Mouse (Mus musculus): ENCODE results near the gene Tmod1. TPM values are rescaled to one million over a fixed set of nuclear protein-coding genes. Genes with fewer than 3 reads are reported as not detected.

The Tmod1 gene
- total RNA-seq, 1 experiment, result 0.54 TPM

DNA sequence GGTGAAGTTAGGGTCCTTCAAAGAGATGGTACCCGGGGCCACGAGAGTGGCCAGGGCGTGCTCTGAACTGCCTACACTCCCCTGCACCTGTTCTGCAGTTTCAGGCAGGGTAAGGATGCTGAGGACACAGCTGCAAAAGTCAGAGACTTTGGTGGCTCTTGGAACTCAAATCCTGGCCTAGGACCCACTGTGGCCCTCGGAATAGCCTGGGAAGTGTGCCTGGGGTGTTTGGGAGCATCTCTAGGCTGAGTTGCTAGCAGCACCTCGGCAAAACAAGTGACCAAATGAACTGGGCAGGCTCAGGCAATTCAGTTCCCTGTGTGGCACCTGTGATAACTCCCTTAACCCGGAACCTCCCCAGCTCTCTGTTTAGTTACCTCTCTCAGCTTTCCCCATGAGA, 1.2 kb downstream of the Tmod1 start:
- TF ChIP-seq MAFK (IDR thresholded peaks at IDR 0.05; ENCODE audit: insufficient read depth, low read depth, low read length) (no peak), HCFC1 (IDR thresholded peaks at IDR 0.05; ENCODE audit: borderline replicate concordance, insufficient read depth, low read length) (no peak), CHD2 (IDR thresholded peaks at IDR 0.05; ENCODE audit: low read depth, low read length) (no peak), ZNF384 (IDR thresholded peaks at IDR 0.05; ENCODE audit: low read depth, low read length) (no peak), ZC3H11A (IDR thresholded peaks at IDR 0.05; ENCODE audit: borderline replicate concordance, low read depth, low read length) (no peak)
- in situ Hi-C loops (cut with MboI; ENCODE audit: low sequenced_read_pairs in 2 of 2, unreplicated experiment in 2 of 2), result no loop called here
- H3K9me3 ChIP-seq (ENCODE audit: control insufficient read depth, insufficient read depth, low read depth, low read length), result no peaks in the 10 kb centered on the region
- H3K27ac ChIP-seq (ENCODE audit: insufficient read depth, low read depth, low read length, poor library complexity, severe bottlenecking), result no peak overlapping the region
- no peaks in the 10 kb centered on the region for H3K4me1 ChIP-seq (ENCODE audit: control insufficient read depth in 2 of 2, insufficient read depth in 2 of 2, low read length in 2 of 2, poor library complexity in 1 of 2)
- no peaks in the 10 kb centered on the region for H3K36me3 ChIP-seq (ENCODE audit: control insufficient read depth, insufficient read depth, low read length, poor library complexity, severe bottlenecking)
- no peak for DNase-seq (ENCODE audit: low read depth, low spot score)
- H3K9ac ChIP-seq (ENCODE audit: insufficient read depth, low read depth, low read length, poor library complexity, severe bottlenecking), result no peak overlapping the region
- H3K4me3 ChIP-seq (ENCODE audit: insufficient read depth in 1 of 2, low read depth in 1 of 2, low read length in 2 of 2, poor library complexity in 1 of 2, severe bottlenecking in 1 of 2), result peak overlapping the region; percentile 69 to 71; a peak in 1 of 4 replicates

DNA sequence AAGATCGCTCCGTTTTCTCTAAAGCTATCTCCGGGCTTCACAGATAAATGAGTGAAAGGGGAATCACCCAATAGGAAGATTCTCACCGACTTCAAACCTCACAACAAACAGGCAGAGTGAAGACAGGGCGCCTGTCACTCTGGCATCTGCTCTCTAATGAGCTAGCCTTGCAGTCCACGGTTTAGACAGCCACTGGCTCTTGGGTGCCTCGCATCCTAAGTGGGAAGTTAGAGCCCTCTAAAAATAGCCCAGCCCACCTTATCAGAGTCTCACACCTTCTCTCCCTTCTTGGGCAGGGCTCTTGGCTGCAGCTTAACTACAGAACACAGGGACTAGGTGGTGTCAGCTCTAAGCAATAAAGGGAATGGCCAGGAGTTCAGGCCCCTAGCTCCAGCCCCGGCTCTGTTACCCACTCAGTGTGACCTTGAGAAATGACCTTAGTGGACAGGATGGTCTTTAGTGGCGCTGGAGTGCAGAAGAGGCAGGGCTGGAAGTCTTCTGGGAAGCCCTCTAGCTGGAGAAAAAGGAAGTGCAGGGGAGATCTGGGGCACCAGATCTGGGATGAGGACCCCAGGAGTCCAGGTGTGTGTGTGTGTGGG, 2.0 kb downstream of the Tmod1 start:
- Histone ChIP-seq H3K27ac (ENCODE audit: insufficient read depth, low read depth, low read length, poor library complexity, severe bottlenecking) (no peak overlapping the region), H3K4me3 (ENCODE audit: insufficient read depth in 1 of 2, low read depth in 1 of 2, low read length in 2 of 2, poor library complexity in 1 of 2, severe bottlenecking in 1 of 2) (no peak overlapping the region), H3K36me3 (ENCODE audit: control insufficient read depth, insufficient read depth, low read length, poor library complexity, severe bottlenecking) (no peaks in the 10 kb centered on the region), H3K4me1 (ENCODE audit: control insufficient read depth in 2 of 2, insufficient read depth in 2 of 2, low read length in 2 of 2, poor library complexity in 1 of 2) (no peaks in the 10 kb centered on the region), H3K9ac (ENCODE audit: insufficient read depth, low read depth, low read length, poor library complexity, severe bottlenecking) (no peak overlapping the region), H3K9me3 (ENCODE audit: control insufficient read depth, insufficient read depth, low read depth, low read length) (no peaks in the 10 kb centered on the region)
- no peak for TF ChIP-seq MAFK (IDR thresholded peaks at IDR 0.05; ENCODE audit: insufficient read depth, low read depth, low read length)
- no peak for TF ChIP-seq ZC3H11A (IDR thresholded peaks at IDR 0.05; ENCODE audit: borderline replicate concordance, low read depth, low read length)
- TF ChIP-seq CHD2 (IDR thresholded peaks at IDR 0.05; ENCODE audit: low read depth, low read length), result no peak
- no peak for TF ChIP-seq ZNF384 (IDR thresholded peaks at IDR 0.05; ENCODE audit: low read depth, low read length)
- no peak for TF ChIP-seq HCFC1 (IDR thresholded peaks at IDR 0.05; ENCODE audit: borderline replicate concordance, insufficient read depth, low read length)
- DNase-seq (ENCODE audit: low read depth, low spot score), result no peak
- in situ Hi-C loops (cut with MboI; ENCODE audit: low sequenced_read_pairs in 2 of 2, unreplicated experiment in 2 of 2), result no loop called here

GRCm38 (mm10) chr4:46041761-46042504, 3.2 kb downstream of the Tmod1 start:
- Histone ChIP-seq H3K4me3 (ENCODE audit: insufficient read depth in 1 of 2, low read depth in 1 of 2, low read length in 2 of 2, poor library complexity in 1 of 2, severe bottlenecking in 1 of 2) (no peak overlapping the region), H3K27ac (ENCODE audit: insufficient read depth, low read depth, low read length, poor library complexity, severe bottlenecking) (no peak overlapping the region), H3K9me3 (ENCODE audit: control insufficient read depth, insufficient read depth, low read depth, low read length) (no peaks in the 10 kb centered on the region), H3K4me1 (ENCODE audit: control insufficient read depth in 2 of 2, insufficient read depth in 2 of 2, low read length in 2 of 2, poor library complexity in 1 of 2) (no peaks in the 10 kb centered on the region), H3K36me3 (ENCODE audit: control insufficient read depth, insufficient read depth, low read length, poor library complexity, severe bottlenecking) (no peaks in the 10 kb centered on the region), H3K9ac (ENCODE audit: insufficient read depth, low read depth, low read length, poor library complexity, severe bottlenecking) (no peak overlapping the region)
- TF ChIP-seq CHD2 (IDR thresholded peaks at IDR 0.05; ENCODE audit: low read depth, low read length) (no peak), HCFC1 (IDR thresholded peaks at IDR 0.05; ENCODE audit: borderline replicate concordance, insufficient read depth, low read length) (no peak), MAFK (IDR thresholded peaks at IDR 0.05; ENCODE audit: insufficient read depth, low read depth, low read length) (no peak)
- in situ Hi-C loops (cut with MboI; ENCODE audit: low sequenced_read_pairs in 2 of 2, unreplicated experiment in 2 of 2), result no loop called here
- DNase-seq (ENCODE audit: low read depth, low spot score), result no peak

GRCm38 (mm10) chr4:46042505-46042850, 3.7 kb downstream of the Tmod1 start:
- in situ Hi-C loops (cut with MboI; ENCODE audit: low sequenced_read_pairs in 2 of 2, unreplicated experiment in 2 of 2), result no loop called here
- Histone ChIP-seq H3K9me3 (ENCODE audit: control insufficient read depth, insufficient read depth, low read depth, low read length) (no peaks in the 10 kb centered on the region), H3K4me3 (ENCODE audit: insufficient read depth in 1 of 2, low read depth in 1 of 2, low read length in 2 of 2, poor library complexity in 1 of 2, severe bottlenecking in 1 of 2) (no peak overlapping the region), H3K36me3 (ENCODE audit: control insufficient read depth, insufficient read depth, low read length, poor library complexity, severe bottlenecking) (no peaks in the 10 kb centered on the region), H3K27ac (ENCODE audit: insufficient read depth, low read depth, low read length, poor library complexity, severe bottlenecking) (no peak overlapping the region), H3K9ac (ENCODE audit: insufficient read depth, low read depth, low read length, poor library complexity, severe bottlenecking) (no peak overlapping the region), H3K4me1 (ENCODE audit: control insufficient read depth in 2 of 2, insufficient read depth in 2 of 2, low read length in 2 of 2, poor library complexity in 1 of 2) (no peaks in the 10 kb centered on the region)
- TF ChIP-seq HCFC1 (IDR thresholded peaks at IDR 0.05; ENCODE audit: borderline replicate concordance, insufficient read depth, low read length), result no peak
- no peak for TF ChIP-seq ZNF384 (IDR thresholded peaks at IDR 0.05; ENCODE audit: low read depth, low read length)
- TF ChIP-seq MAFK (IDR thresholded peaks at IDR 0.05; ENCODE audit: insufficient read depth, low read depth, low read length), result no peak
- no peak for TF ChIP-seq CHD2 (IDR thresholded peaks at IDR 0.05; ENCODE audit: low read depth, low read length)
- no peak for TF ChIP-seq ZC3H11A (IDR thresholded peaks at IDR 0.05; ENCODE audit: borderline replicate concordance, low read depth, low read length)
- no peak for DNase-seq (ENCODE audit: low read depth, low spot score)

Measured in ES-E14 (cell line).